Mouse (Mus musculus): Measurements from ENCODE around the gene Galnt6. TPM values are rescaled to one million over a fixed set of nuclear protein-coding genes. Genes with fewer than 3 reads are reported as not detected.
A peak's percentile ranks its signal among the peaks of the same experiment; 100 is the strongest.
"Not testable (repeated sequence)": the region's sequence is repeated elsewhere in the genome, so short reads cannot be mapped to it uniquely, and the experiment has no call there.

Galnt6 gene
- 0.14 TPM in 1 of 2 replicates, not detected in the other for polyA plus RNA-seq (2014; fragmentation: Nextera tagmentation; extraction: Ambion mirVana)

- peak within 1 kb of the TSS; percentile 56 for H3K4me2 ChIP-seq (ENCODE audit: low read length)
- 0 out of 2 replicates have a peak within 1 kb of the TSS, but pooled peaks have one; percentile 23 for H3K9ac ChIP-seq (replicated peaks; ENCODE audit: low read length)
- H3K36me3 ChIP-seq (ENCODE audit: control insufficient read depth, insufficient read depth, low read length), result no peaks in the 10 kb centered on the region
- 4% methylated on average over 57 of the region's 57 CpGs for WGBS
- DNase-seq (no peak), ATAC-seq (ENCODE audit: low FRiP score, low TSS enrichment) (no peak)
- H3K4me1 ChIP-seq (ENCODE audit: control insufficient read depth, insufficient read depth, low read length), result peaks cover 10% of the 10 kb centered on the region
- peak within 1 kb of the TSS; percentile 33 for H3K4me3 ChIP-seq (replicated peaks; ENCODE audit: low read depth, low read length)
- no peak within 1 kb of the TSS for H3K27ac ChIP-seq (replicated peaks; ENCODE audit: low read depth, low read length)
- H3K27me3 ChIP-seq (ENCODE audit: control insufficient read depth, insufficient read depth, low read length), result peaks cover 33% of the 10 kb centered on the region
- no peaks in the 10 kb centered on the region for H3K9me3 ChIP-seq (ENCODE audit: control insufficient read depth, low read length)
Observed at GRCm38 (mm10) chr15:100729281-100729985, at the start of gene Galnt6. Gene Galnt6, minus strand, starts transcription at chr15:100729376.

DNA sequence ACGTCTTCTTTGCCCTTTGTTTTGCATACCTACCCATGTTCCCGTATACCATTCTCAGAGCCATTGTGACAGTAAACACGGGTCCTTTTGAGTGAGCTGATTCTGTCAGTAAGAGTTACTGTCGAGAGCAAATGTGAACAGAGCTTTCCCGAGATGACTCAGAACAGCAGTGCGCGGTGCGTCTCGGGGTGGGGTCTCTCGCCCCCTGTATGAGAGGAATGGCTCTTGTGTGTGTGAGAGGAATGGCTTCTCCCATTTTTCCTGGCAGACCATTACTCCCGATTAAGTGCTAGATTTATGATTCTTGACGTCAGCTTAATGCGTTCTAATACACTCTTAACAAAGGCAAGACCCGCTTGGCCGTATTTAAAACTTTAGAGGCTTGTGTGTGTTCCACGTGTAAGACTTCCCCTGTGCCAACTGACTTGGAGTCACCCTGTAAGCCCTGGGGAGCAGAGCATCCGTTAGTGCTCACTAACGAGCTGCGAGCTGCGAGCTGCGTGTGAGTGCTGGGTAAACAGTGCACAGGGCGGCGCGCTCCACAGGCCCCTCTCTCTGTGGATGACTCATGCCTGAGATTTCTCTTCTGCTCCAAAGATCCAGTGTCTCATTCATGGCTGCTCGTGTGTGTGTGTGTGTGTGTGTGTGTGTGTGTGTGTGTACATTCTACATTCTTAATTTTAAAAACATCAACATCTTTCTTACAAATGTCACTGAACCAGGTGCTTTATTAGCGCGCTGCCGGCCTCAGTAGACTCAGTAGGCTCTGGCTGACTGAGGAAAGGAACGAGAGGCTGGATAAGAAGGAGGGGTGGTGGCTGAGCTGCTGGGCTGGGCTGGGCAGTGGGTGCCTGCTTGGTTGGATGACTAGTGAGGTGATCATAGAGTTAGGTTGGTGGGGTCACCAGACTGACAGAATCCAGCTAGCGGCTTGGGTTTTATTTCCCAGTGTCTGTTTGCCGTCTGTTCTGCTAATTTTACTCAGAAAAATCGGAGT is 48.1 kb upstream of the Galnt6 start:
- Histone ChIP-seq H3K9ac (replicated peaks; ENCODE audit: low read length) (no peak overlapping the region), H3K4me3 (replicated peaks; ENCODE audit: low read depth, low read length) (no peak overlapping the region), H3K4me1 (ENCODE audit: control insufficient read depth, insufficient read depth, low read length) (peaks cover 5% of the 10 kb centered on the region; the same call in 1 of the 2 replicates), H3K27me3 (ENCODE audit: control insufficient read depth, insufficient read depth, low read length) (no peaks in the 10 kb centered on the region), H3K9me3 (ENCODE audit: control insufficient read depth, low read length) (no peaks in the 10 kb centered on the region), H3K27ac (replicated peaks; ENCODE audit: low read depth, low read length) (0 out of 2 replicates have a peak overlapping the region, but pooled peaks have one; percentile 32), H3K4me2 (ENCODE audit: low read length) (no peak overlapping the region), H3K36me3 (ENCODE audit: control insufficient read depth, insufficient read depth, low read length) (no peaks in the 10 kb centered on the region; the same call in 1 of the 2 replicates)
- peak; percentile 47 for DNase-seq
- ATAC-seq (ENCODE audit: low FRiP score, low TSS enrichment), result no peak
- WGBS, result 73% methylated on average over 32 of the region's 32 CpGs

DNA sequence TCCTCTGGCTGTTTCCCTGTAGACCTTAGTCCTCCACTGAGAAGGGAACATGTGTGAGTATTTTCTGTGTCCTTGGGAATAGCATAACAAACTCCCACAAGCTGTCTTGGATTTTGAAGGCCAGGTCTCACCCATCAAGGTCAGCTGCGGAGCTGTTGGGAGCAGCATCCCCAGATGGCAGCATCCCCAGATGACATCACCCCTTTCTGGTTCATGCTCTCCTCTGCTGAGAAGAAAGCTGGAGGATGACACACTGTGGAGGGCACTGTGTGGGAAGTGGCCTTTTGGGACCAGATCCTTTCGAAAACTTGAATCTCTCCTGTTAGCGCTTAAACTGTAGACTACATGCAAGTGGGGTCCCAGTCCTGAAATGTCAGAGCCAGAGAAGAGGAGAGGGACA is 47.2 kb upstream of the Galnt6 start:
- Histone ChIP-seq H3K4me3 (replicated peaks; ENCODE audit: low read depth, low read length) (no peak overlapping the region), H3K27ac (replicated peaks; ENCODE audit: low read depth, low read length) (no peak overlapping the region), H3K9ac (replicated peaks; ENCODE audit: low read length) (no peak overlapping the region), H3K4me1 (ENCODE audit: control insufficient read depth, insufficient read depth, low read length) (peaks cover 5% of the 10 kb centered on the region; the same call in 1 of the 2 replicates), H3K9me3 (ENCODE audit: control insufficient read depth, low read length) (no peaks in the 10 kb centered on the region), H3K36me3 (ENCODE audit: control insufficient read depth, insufficient read depth, low read length) (no peaks in the 10 kb centered on the region; the same call in 1 of the 2 replicates), H3K4me2 (ENCODE audit: low read length) (no peak overlapping the region), H3K27me3 (ENCODE audit: control insufficient read depth, insufficient read depth, low read length) (no peaks in the 10 kb centered on the region)
- WGBS, result 96% methylated on average over 3 of the region's 3 CpGs
- ATAC-seq (ENCODE audit: low FRiP score, low TSS enrichment) (no peak), DNase-seq (no peak)

- no peak for DNase-seq
- H3K27me3 ChIP-seq (ENCODE audit: control insufficient read depth, insufficient read depth, low read length), result no peaks in the 10 kb centered on the region
- no peak for ATAC-seq (ENCODE audit: low FRiP score, low TSS enrichment)
- H3K27ac ChIP-seq (replicated peaks; ENCODE audit: low read depth, low read length), result 0 out of 2 replicates have a peak overlapping the region, but pooled peaks have one; percentile 5
- H3K36me3 ChIP-seq (ENCODE audit: control insufficient read depth, insufficient read depth, low read length), result no peaks in the 10 kb centered on the region; the same call in 1 of the 2 replicates
- no peak overlapping the region for H3K4me2 ChIP-seq (ENCODE audit: low read length)
- H3K9me3 ChIP-seq (ENCODE audit: control insufficient read depth, low read length), result no peaks in the 10 kb centered on the region
- 58% methylated on average over 19 of the region's 19 CpGs for WGBS
- no peak overlapping the region for H3K4me3 ChIP-seq (replicated peaks; ENCODE audit: low read depth, low read length)
- H3K9ac ChIP-seq (replicated peaks; ENCODE audit: low read length), result no peak overlapping the region
- H3K4me1 ChIP-seq (ENCODE audit: control insufficient read depth, insufficient read depth, low read length), result peaks cover 5% of the 10 kb centered on the region; the same call in 1 of the 2 replicates
Observed at GRCm38 (mm10) chr15:100775189-100776166, 46.3 kb upstream of the Galnt6 start.

GRCm38 (mm10) chr15:100773859-100774258 is 44.7 kb upstream of the Galnt6 start:
- H3K4me1 ChIP-seq (ENCODE audit: control insufficient read depth, insufficient read depth, low read length); H3K27ac ChIP-seq (replicated peaks; ENCODE audit: low read depth, low read length); ATAC-seq (ENCODE audit: low FRiP score, low TSS enrichment); DNase-seq; H3K9me3 ChIP-seq (ENCODE audit: control insufficient read depth, low read length); H3K4me3 ChIP-seq (replicated peaks; ENCODE audit: low read depth, low read length); H3K36me3 ChIP-seq (ENCODE audit: control insufficient read depth, insufficient read depth, low read length); H3K27me3 ChIP-seq (ENCODE audit: control insufficient read depth, insufficient read depth, low read length); H3K9ac ChIP-seq (replicated peaks; ENCODE audit: low read length); H3K4me2 ChIP-seq (ENCODE audit: low read length): not testable (repeated sequence)
- WGBS, result 96% methylated on average over 6 of the region's 6 CpGs

DNA sequence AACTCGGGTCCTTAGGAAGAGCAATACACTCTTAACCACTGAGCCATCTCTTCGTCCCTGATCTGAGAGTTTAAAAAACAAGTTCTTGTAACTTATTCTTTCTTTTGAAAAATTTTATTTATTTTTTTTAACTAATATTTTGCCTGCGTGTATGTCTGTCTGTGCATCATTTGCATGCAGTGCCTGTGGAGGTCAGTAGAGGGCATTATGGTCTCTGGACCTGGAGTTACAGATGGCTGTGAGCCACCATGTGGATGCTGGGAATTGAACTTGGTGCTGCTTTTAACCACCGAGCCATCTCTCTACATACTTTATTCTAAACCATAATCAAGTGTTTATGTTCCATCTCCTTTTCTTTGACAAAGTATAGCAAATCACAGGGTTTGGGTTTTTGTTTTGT is 43.5 kb upstream of the Galnt6 start:
- H3K4me1 ChIP-seq (ENCODE audit: control insufficient read depth, insufficient read depth, low read length), result no peaks in the 10 kb centered on the region
- ATAC-seq (ENCODE audit: low FRiP score, low TSS enrichment), result no peak
- no peak overlapping the region for H3K27ac ChIP-seq (replicated peaks; ENCODE audit: low read depth, low read length)
- no peaks in the 10 kb centered on the region for H3K9me3 ChIP-seq (ENCODE audit: control insufficient read depth, low read length)
- WGBS, result 93% methylated on average over 4 of the region's 4 CpGs
- no peak overlapping the region for H3K4me2 ChIP-seq (ENCODE audit: low read length)
- H3K27me3 ChIP-seq (ENCODE audit: control insufficient read depth, insufficient read depth, low read length), result no peaks in the 10 kb centered on the region
- no peak overlapping the region for H3K9ac ChIP-seq (replicated peaks; ENCODE audit: low read length)
- no peak for DNase-seq
- no peak overlapping the region for H3K4me3 ChIP-seq (replicated peaks; ENCODE audit: low read depth, low read length)
- H3K36me3 ChIP-seq (ENCODE audit: control insufficient read depth, insufficient read depth, low read length), result peaks cover 6% of the 10 kb centered on the region

GRCm38 (mm10) chr15:100770338-100770737 is 41.2 kb upstream of the Galnt6 start:
- Histone ChIP-seq H3K4me2 (ENCODE audit: low read length) (no peak overlapping the region), H3K9me3 (ENCODE audit: control insufficient read depth, low read length) (no peaks in the 10 kb centered on the region), H3K36me3 (ENCODE audit: control insufficient read depth, insufficient read depth, low read length) (peaks cover 13% of the 10 kb centered on the region), H3K9ac (replicated peaks; ENCODE audit: low read length) (no peak overlapping the region), H3K27ac (replicated peaks; ENCODE audit: low read depth, low read length) (no peak overlapping the region), H3K27me3 (ENCODE audit: control insufficient read depth, insufficient read depth, low read length) (no peaks in the 10 kb centered on the region), H3K4me3 (replicated peaks; ENCODE audit: low read depth, low read length) (no peak overlapping the region), H3K4me1 (ENCODE audit: control insufficient read depth, insufficient read depth, low read length) (no peaks in the 10 kb centered on the region)
- DNase-seq (no peak), ATAC-seq (ENCODE audit: low FRiP score, low TSS enrichment) (no peak)
- 95% methylated on average over 5 of the region's 5 CpGs for WGBS

DNA sequence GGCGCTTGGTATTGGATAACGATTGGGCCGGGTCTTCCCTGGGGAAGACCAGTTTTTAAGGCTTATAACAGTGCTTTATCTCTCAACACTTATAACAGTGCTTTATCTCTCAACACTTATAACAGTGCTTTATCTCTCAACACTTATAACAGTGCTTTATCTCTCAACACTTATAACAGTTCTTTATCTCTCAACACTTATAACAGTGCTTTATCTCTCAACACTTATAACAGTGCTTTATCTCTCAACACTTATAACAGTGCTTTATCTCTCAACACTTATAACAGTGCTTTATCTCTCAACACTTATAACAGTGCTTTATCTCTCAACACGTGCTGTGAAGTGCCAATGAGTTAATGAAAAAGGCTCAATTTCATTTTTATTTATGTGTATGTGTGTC is 39.8 kb upstream of the Galnt6 start:
- peaks cover 13% of the 10 kb centered on the region for H3K36me3 ChIP-seq (ENCODE audit: control insufficient read depth, insufficient read depth, low read length)
- H3K9me3 ChIP-seq (ENCODE audit: control insufficient read depth, low read length); H3K4me2 ChIP-seq (ENCODE audit: low read length); H3K27ac ChIP-seq (replicated peaks; ENCODE audit: low read depth, low read length); H3K27me3 ChIP-seq (ENCODE audit: control insufficient read depth, insufficient read depth, low read length); H3K9ac ChIP-seq (replicated peaks; ENCODE audit: low read length); DNase-seq; H3K4me1 ChIP-seq (ENCODE audit: control insufficient read depth, insufficient read depth, low read length); H3K4me3 ChIP-seq (replicated peaks; ENCODE audit: low read depth, low read length); ATAC-seq (ENCODE audit: low FRiP score, low TSS enrichment): not testable (repeated sequence)
- 93% methylated on average over 4 of the region's 4 CpGs for WGBS

All from midbrain, embryonic 14.5 days (tissue).